Mouse (Mus musculus): ENCODE results near the gene Klk1b9.

DNA sequence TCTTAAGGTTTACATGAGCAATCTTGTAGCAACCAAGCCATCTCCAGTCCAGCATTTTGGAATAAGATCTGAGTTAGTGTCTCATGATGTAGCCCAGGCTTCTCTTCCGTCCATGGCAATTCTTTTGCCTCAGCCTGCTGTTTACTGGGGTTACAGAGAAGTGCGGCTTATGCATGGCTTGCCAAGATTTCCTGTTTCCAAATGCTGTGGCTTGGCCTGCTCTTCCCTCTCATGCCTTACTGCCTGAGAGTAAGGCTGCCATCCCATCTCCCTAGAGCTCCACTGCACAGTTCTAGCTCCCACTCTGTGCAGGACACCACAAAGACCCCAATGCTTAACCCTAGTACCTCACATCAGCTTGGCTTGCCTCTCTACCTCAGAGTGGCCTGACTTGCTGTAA lies 8.2 kb upstream of the Klk1b9 start:
- TF ChIP-seq POLR2A (IDR thresholded peaks at IDR 0.05; ENCODE audit: insufficient read depth, low read depth, low read length) (no peak), CTCF (IDR thresholded peaks at IDR 0.05; ENCODE audit: insufficient read depth, low read depth, low read length) (no peak)

Data from olfactory bulb, adult 2 months (tissue).